Comparison of ENCODE assay signal across 12 mouse cellular contexts in the genomic region with DNA sequence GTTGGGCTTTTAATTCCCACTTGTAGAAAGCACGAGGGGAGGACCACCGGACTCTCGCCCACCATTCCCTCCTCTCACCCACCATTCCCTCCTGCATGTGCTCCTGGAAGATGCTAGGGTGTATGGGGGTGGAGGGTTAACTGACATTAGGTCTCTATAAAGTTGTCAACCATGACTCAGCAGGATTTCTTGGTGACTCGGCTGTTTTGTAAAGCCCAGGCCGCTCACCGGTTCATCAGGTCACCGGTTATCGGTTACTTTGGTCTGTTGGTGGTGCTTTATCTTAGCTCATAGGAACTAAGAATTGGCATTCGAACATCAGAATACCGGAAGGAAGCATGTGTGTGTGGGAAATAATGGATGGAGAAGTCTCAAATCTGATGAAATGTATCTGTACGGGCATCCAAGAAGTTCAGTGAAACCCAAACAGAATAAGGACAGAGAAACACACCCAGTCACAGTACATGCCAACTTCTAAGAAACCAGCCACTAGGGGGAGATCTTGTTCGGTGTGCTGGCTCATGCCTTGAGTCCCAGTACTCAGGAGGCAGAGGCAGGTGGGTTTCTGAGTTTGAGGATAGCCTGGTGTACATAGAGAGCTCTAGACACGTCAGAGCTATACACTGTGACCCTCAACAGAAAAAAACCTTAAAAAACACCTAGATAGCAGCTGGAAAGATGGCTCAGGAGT. TPM values are rescaled to one million over a fixed set of nuclear protein-coding genes. Genes with fewer than 3 reads are reported as not detected.
DNase-seq lines count a peak whose midpoint lies in the region; ATAC-seq and TF ChIP-seq lines count a peak whose summit lies in the region.
"Had no signal": no experiment of that assay in that cellular context is flagged by ENCODE, and none has a peak within 500 bp of the region (broad histone marks: within the 10 kb centered on the region; RNA-seq: fewer than 3 reads in every experiment).

No protein-coding gene starts in this region.

- no peak overlapping the region for H3K27ac ChIP-seq in liver, embryonic 11.5 days (ENCODE audit: low read depth, low read length)
- H3K27ac ChIP-seq in olfactory bulb, adult 2 months (ENCODE audit: insufficient read depth, low read depth, low read length) = peak overlapping the region; percentile 49; the same call in 1 of the 2 replicates
- no peak overlapping the region for H3K27ac ChIP-seq in neural tube, embryonic 15.5 days (replicated peaks)

- DNase-seq in liver = peak; percentile 30
- no peak for DNase-seq in liver, embryonic 11.5 days (ENCODE audit: low spot score)
- DNase-seq in MN1 (ENCODE audit: low spot score) = peak; percentile 7
- no peak for DNase-seq in right cerebral cortex, postnatal 4 days

- no peak for TF ChIP-seq CTCF in olfactory bulb, adult 2 months (IDR thresholded peaks at IDR 0.05; ENCODE audit: insufficient read depth, low read depth, low read length)

- H3K4me1 ChIP-seq in liver, embryonic 11.5 days (replicated peaks; ENCODE audit: control insufficient read depth, insufficient read depth, low read length) = peaks cover 6% of the 10 kb centered on the region
- peaks cover 26% of the 10 kb centered on the region for H3K4me1 ChIP-seq in olfactory bulb, adult 2 months (ENCODE audit: control insufficient read depth, insufficient read depth, low read length)
- no peaks in the 10 kb centered on the region for H3K4me1 ChIP-seq in neural tube, embryonic 15.5 days

- no peaks in the 10 kb centered on the region for H3K27me3 ChIP-seq in liver, embryonic 11.5 days (replicated peaks; ENCODE audit: control insufficient read depth, insufficient read depth, low read length)
- H3K27me3 ChIP-seq in neural tube, embryonic 15.5 days (replicated peaks) = no peaks in the 10 kb centered on the region

- no peak for TF ChIP-seq POLR2A in olfactory bulb, adult 2 months (IDR thresholded peaks at IDR 0.05; ENCODE audit: insufficient read depth, low read depth, low read length)

- no peak overlapping the region for H3K9ac ChIP-seq in liver, embryonic 11.5 days (ENCODE audit: low read depth, low read length)
- H3K9ac ChIP-seq in neural tube, embryonic 15.5 days (replicated peaks) = no peak overlapping the region

- H3K36me3 ChIP-seq in liver, embryonic 11.5 days (ENCODE audit: control insufficient read depth, insufficient read depth, low read length) = peaks cover 3% of the 10 kb centered on the region
- peaks cover 50% of the 10 kb centered on the region for H3K36me3 ChIP-seq in neural tube, embryonic 15.5 days

- H3K4me3 ChIP-seq in liver, embryonic 11.5 days (ENCODE audit: low read depth, low read length) = no peak overlapping the region
- no peak overlapping the region for H3K4me3 ChIP-seq in olfactory bulb, adult 2 months (ENCODE audit: insufficient read depth, low read depth, low read length)
- H3K4me3 ChIP-seq in neural tube, embryonic 15.5 days (replicated peaks) = no peak overlapping the region
- H3K4me3 ChIP-seq: erythroblast, embryonic 14.5 days had no signal

- H3K9me3 ChIP-seq in liver, embryonic 11.5 days (ENCODE audit: control insufficient read depth, low read length) = no peaks in the 10 kb centered on the region
- no peaks in the 10 kb centered on the region for H3K9me3 ChIP-seq in neural tube, embryonic 15.5 days (replicated peaks)

- H3K4me2 ChIP-seq in liver, embryonic 11.5 days = no peak overlapping the region
- no peak overlapping the region for H3K4me2 ChIP-seq in neural tube, embryonic 15.5 days

- WGBS in liver, embryonic 11.5 days = 89% methylated on average over 13 of the region's 13 CpGs
- 89% methylated on average over 13 of the region's 13 CpGs for WGBS in olfactory bulb, adult 2 months
- 96% methylated on average over 13 of the region's 13 CpGs for WGBS in neural tube, embryonic 15.5 days

- ATAC-seq in liver, embryonic 11.5 days (replicated peaks; ENCODE audit: low FRiP score) = no peak
- ATAC-seq in erythroblast, adult 5-6 weeks (replicated peaks; ENCODE audit: low FRiP score, poor library complexity, severe bottlenecking) = peak; percentile 64
- ATAC-seq in neural tube, embryonic 15.5 days (ENCODE audit: low FRiP score) = no peak

RNA-seq across cellular contexts. Expression of a gene that starts 37.2 kb away (rescaled TPM):
- not detected in 2 replicates for polyA plus RNA-seq in liver, embryonic 11.5 days (2014; fragmentation: Nextera tagmentation; extraction: Ambion mirVana)
- total RNA-seq in erythroblast, adult 5-6 weeks (2015; ENCODE audit: low replicate concordance) = not detected in 2 replicates
- total RNA-seq in erythroblast, adult 5-6 weeks (2017; ENCODE audit: low replicate concordance) = not detected in 2 replicates
- polyA plus RNA-seq in olfactory bulb, adult 2 months (2012; ENCODE audit: insufficient read depth, insufficient read length, low replicate concordance, missing spikeins) = not detected in 2 replicates
- not detected in 2 replicates for polyA plus RNA-seq in neural tube, embryonic 15.5 days (2015; fragmentation: Nextera tagmentation; extraction: Ambion mirVana)
- total RNA-seq: heart, postnatal 10 days had no signal
- polyA plus RNA-seq: erythroblast, embryonic 14.5 days; large intestine, adult 2 months; lung, embryonic 16.5 days; stomach, embryonic 16.5 days had no signal

RNA-seq across cellular contexts. Expression of a gene that starts 37.8 kb away (rescaled TPM):
- 0.29 and 0.30 TPM in 2 replicates for polyA plus RNA-seq in liver, embryonic 11.5 days (2014; fragmentation: Nextera tagmentation; extraction: Ambion mirVana)
- total RNA-seq in erythroblast, adult 5-6 weeks (2015; ENCODE audit: low replicate concordance) = not detected in 2 replicates
- not detected in 2 replicates for total RNA-seq in erythroblast, adult 5-6 weeks (2017; ENCODE audit: low replicate concordance)
- polyA plus RNA-seq in olfactory bulb, adult 2 months (2012; ENCODE audit: insufficient read depth, insufficient read length, low replicate concordance, missing spikeins) = not detected in 2 replicates
- polyA plus RNA-seq in neural tube, embryonic 15.5 days (2015; fragmentation: Nextera tagmentation; extraction: Ambion mirVana) = 2.3 and 2.9 TPM in 2 replicates
- total RNA-seq: heart, postnatal 10 days had no signal
- polyA plus RNA-seq: erythroblast, embryonic 14.5 days; large intestine, adult 2 months had no signal

RNA-seq across cellular contexts. Expression of a gene that starts 49.9 kb away (rescaled TPM):
- 6.2 and 6.6 TPM in 2 replicates for polyA plus RNA-seq in liver, embryonic 11.5 days (2014; fragmentation: Nextera tagmentation; extraction: Ambion mirVana)
- total RNA-seq in erythroblast, adult 5-6 weeks (2015; ENCODE audit: low replicate concordance) = 6.3 and 10.2 TPM in 2 replicates
- total RNA-seq in erythroblast, adult 5-6 weeks (2017; ENCODE audit: low replicate concordance) = 6.3 and 6.5 TPM in 2 replicates
- not detected in 2 replicates for polyA plus RNA-seq in olfactory bulb, adult 2 months (2012; ENCODE audit: insufficient read depth, insufficient read length, low replicate concordance, missing spikeins)
- polyA plus RNA-seq in neural tube, embryonic 15.5 days (2015; fragmentation: Nextera tagmentation; extraction: Ambion mirVana) = 14.8 and 22.2 TPM in 2 replicates
- polyA plus RNA-seq: erythroblast, embryonic 14.5 days had no signal

Comparison
In these comparisons a context has a peak if more than half of its experiments do, and no peak if none do; other contexts are left out.
1. DNase-seq: peak in liver (single experiment) and MN1 (single experiment); none in liver, embryonic 11.5 days (single experiment) and right cerebral cortex, postnatal 4 days (single experiment).